Mouse (Mus musculus) forebrain, embryonic 16.5 days (tissue): ENCODE data around the gene Tmem209. TPM values are rescaled to one million over a fixed set of nuclear protein-coding genes. Genes with fewer than 3 reads are reported as not detected.
A peak's percentile ranks its signal among the peaks of the same experiment; 100 is the strongest.

ENCODE experiments used
- ATAC-seq: fragments of 200-750 bp; cut with Nextera tagmentation; 2 replicates; pipeline ENCODE4 v1.8.0; 2017; ENCODE audit warnings: mild to moderate bottlenecking, moderate library complexity
- H3K27ac ChIP-seq: fragments of 300-500 bp; sonication (generic); 2 replicates; pipeline ENCODE4 v1.5.1; 2014; ENCODE audit warnings: low read length, control low read depth
- H3K27me3 ChIP-seq: fragments of 300-500 bp; sonication (generic); replicated peaks from 2 replicates; pipeline ENCODE4 v1.6.1; 2014; ENCODE audit warnings: low read length; ENCODE audit not compliant: control insufficient read depth, insufficient read depth
- H3K36me3 ChIP-seq: fragments of 300-500 bp; sonication (generic); 2 replicates; pipeline ENCODE4 v1.6.1; 2014; ENCODE audit not compliant: control insufficient read depth, insufficient read depth
- H3K4me1 ChIP-seq: fragments of 300-500 bp; sonication (generic); replicated peaks from 2 replicates; pipeline ENCODE4 v1.6.1; 2014; ENCODE audit warnings: low read length; ENCODE audit not compliant: control insufficient read depth, insufficient read depth
- H3K4me2 ChIP-seq: fragments of 300-500 bp; sonication (generic); 2 replicates; pipeline ENCODE4 v1.6.1; 2014; ENCODE audit warnings: mild to moderate bottlenecking, low read length, control low read depth
- H3K4me3 ChIP-seq: fragments of 300-500 bp; sonication (generic); replicated peaks from 2 replicates; pipeline ENCODE4 v1.5.1; 2014; ENCODE audit warnings: mild to moderate bottlenecking, low read length, control low read depth
- H3K9ac ChIP-seq: fragments of 300-500 bp; sonication (generic); replicated peaks from 2 replicates; pipeline ENCODE4 v1.6.1; 2014; ENCODE audit warnings: low read depth, low read length, control low read depth
- H3K9me3 ChIP-seq: fragments of 300-500 bp; sonication (generic); 2 replicates; pipeline ENCODE4 v1.6.1; 2016; ENCODE audit warnings: low read length; ENCODE audit not compliant: control insufficient read depth
- WGBS: fragments of 180-500 bp; shearing (Covaris S2); extraction: QIAGEN DNeasy Blood & Tissue Kit; methylation state at CpG from one replicate; pipeline ENCODE4 v1.1.7; 2014; 5-methylcytosine and 5-hydroxymethylcytosine counted together
- polyA plus RNA-seq: library from polyadenylated mRNA; unstranded; fragments of >200 nt; fragmentation: Nextera tagmentation; extraction: Ambion mirVana; gene quantifications from 2 replicates; pipeline ENCODE4 v1.2.1, GENCODE M21; 2015

Tmem209 gene
- polyA plus RNA-seq, 1 experiment from 2014 or later, result 34.8 TPM

DNA sequence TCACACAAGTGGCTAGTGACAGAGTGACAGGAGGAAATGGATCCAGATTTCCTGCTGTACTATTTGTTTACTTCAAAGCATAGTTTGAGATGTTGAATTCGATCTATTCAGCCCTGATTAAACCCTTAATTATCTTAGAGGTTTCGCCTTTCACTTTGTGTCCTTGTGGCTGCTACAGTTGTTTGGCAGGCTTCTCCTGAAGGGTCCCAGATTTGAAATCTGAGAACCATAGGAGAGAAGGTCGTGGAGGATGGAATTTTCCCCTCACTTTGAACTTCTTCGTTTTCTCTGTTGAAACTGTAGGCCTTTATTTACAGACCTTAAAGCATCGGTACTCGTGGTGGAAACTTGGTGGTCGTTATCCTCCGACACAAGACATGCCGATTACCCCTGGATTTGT, 4.7 kb upstream of the Tmem209 start:
- Histone ChIP-seq H3K9me3 (no peaks in the 10 kb centered on the region), H3K36me3 (no peaks in the 10 kb centered on the region), H3K4me3 (no peak overlapping the region), H3K4me1 (peaks cover 6% of the 10 kb centered on the region), H3K27me3 (no peaks in the 10 kb centered on the region), H3K9ac (no peak overlapping the region), H3K27ac (no peak overlapping the region), H3K4me2 (no peak overlapping the region)
- ATAC-seq, result no peak
- WGBS, result 12% methylated on average over 9 of the region's 9 CpGs

DNA sequence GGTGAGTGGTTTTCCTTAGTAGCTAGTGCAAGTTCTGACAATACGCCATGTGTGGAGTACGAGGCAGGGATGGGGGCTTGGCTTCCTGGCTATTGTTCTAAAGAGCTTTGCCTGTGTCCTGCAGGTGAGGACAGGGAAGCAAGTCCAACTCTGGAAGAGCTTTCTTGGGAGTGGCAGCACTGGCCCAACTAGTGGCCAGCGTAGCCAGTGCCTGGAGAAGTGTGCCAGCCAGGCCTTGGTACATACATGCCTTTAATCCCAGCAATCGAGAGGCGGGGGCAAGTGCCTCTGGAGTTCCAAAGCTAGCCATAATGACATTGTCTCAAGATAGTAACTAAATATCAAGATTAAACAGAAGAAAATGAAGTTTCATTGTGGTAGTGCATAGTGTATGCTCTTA, 708 bp upstream of the Tmem209 start:
- no peak; the same call in 1 of the 2 replicates for ATAC-seq
- H3K4me3 ChIP-seq, result peak overlapping the region; percentile 60
- 60% methylated on average over 5 of the region's 5 CpGs for WGBS

GRCm38 (mm10) chr6:30508824-30509223, 759 bp downstream of the Tmem209 start:
- H3K4me2 ChIP-seq, result peak overlapping the region; percentile 89
- 5% methylated on average over 2 of the region's 2 CpGs for WGBS
- no peaks in the 10 kb centered on the region for H3K27me3 ChIP-seq
- H3K36me3 ChIP-seq, result peaks cover 3% of the 10 kb centered on the region; the same call in 1 of the 2 replicates
- H3K9ac ChIP-seq, result peak overlapping the region; percentile 64
- peaks cover 6% of the 10 kb centered on the region for H3K4me1 ChIP-seq
- H3K27ac ChIP-seq, result peak overlapping the region; percentile 91
- peak overlapping the region; percentile 60 for H3K4me3 ChIP-seq
- H3K9me3 ChIP-seq, result no peaks in the 10 kb centered on the region
- no peak for ATAC-seq

More for the DNA sequence above, 708 bp upstream of the Tmem209 start:
- Histone ChIP-seq H3K4me2 (peak overlapping the region; percentile 89), H3K4me1 (peaks cover 6% of the 10 kb centered on the region), H3K36me3 (no peaks in the 10 kb centered on the region), H3K27ac (peak overlapping the region; percentile 91), H3K27me3 (no peaks in the 10 kb centered on the region), H3K9me3 (no peaks in the 10 kb centered on the region), H3K9ac (peak overlapping the region; percentile 61)

DNA sequence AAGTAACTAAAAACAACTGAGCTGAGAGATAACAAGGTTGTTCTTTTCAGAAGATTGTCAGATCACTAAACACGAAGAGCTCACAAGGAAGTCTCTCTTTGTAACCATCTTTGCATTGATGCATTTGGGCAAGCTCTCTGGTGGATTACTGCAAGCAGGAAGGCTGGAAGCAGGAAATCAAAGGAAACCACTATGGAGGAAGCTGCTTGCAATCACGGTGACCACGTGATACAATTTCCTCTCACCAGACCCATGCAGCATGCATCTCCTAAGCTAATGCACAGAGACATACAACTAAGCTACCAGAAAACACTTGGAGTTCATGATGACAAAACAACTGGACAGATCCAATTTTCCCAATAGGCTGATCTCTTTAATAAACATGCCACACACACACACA, 10.5 kb downstream of the Tmem209 start:
- Histone ChIP-seq H3K4me2 (no peak overlapping the region), H3K9me3 (no peaks in the 10 kb centered on the region), H3K4me1 (no peaks in the 10 kb centered on the region), H3K36me3 (peaks cover 4% of the 10 kb centered on the region), H3K9ac (no peak overlapping the region), H3K27me3 (no peaks in the 10 kb centered on the region), H3K4me3 (no peak overlapping the region), H3K27ac (no peak overlapping the region)
- ATAC-seq, result no peak
- 89% methylated on average over 3 of the region's 3 CpGs for WGBS

DNA sequence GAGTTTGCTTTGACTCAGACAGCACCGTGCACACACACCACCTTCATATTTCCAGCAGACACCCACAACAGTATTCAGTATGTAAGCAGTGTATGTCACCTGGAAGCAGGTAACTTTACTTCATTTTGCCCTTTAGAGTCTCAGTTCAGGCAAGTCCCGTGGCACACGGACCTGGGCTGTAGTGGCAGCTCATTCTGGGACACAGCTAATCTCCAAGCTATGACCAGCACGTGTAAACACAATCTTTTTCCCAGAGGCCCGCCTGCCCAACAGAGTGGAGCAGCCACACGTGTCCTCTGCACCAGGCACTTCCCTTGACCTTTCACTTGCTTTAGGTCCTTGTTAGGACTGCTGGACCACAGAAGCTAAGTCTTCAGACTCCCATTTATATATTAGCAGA, 23.1 kb downstream of the Tmem209 start:
- no peak overlapping the region for H3K4me2 ChIP-seq
- H3K4me1 ChIP-seq, result no peaks in the 10 kb centered on the region
- H3K4me3 ChIP-seq, result no peak overlapping the region
- no peaks in the 10 kb centered on the region for H3K9me3 ChIP-seq
- 87% methylated on average over 6 of the region's 6 CpGs for WGBS
- H3K9ac ChIP-seq, result no peak overlapping the region
- H3K27ac ChIP-seq, result no peak overlapping the region
- peaks cover 21% of the 10 kb centered on the region for H3K36me3 ChIP-seq
- H3K27me3 ChIP-seq, result no peaks in the 10 kb centered on the region
- ATAC-seq, result no peak

DNA sequence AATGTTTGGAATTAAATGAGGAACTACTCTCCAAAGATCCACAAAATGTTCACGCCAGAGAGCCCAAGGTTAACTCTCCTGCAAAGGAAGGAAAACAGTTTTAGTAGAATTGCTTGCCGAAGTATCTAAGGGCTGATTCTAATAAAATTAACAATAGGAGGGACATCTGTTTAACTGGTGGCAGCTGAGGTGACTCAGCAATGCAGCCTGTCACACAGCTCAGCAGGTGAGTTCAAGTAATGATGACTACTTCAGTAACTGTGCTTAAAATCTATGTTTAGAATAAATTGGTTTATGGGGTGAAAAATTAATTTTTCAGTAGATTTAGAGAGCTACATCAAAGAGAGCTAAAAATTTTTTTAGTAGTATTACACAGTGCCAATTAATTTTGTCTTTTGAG, 26.7 kb downstream of the Tmem209 start:
- Histone ChIP-seq H3K9ac (no peak overlapping the region), H3K9me3 (no peaks in the 10 kb centered on the region), H3K27ac (no peak overlapping the region), H3K4me2 (no peak overlapping the region), H3K4me1 (no peaks in the 10 kb centered on the region), H3K4me3 (no peak overlapping the region), H3K36me3 (peaks cover 17% of the 10 kb centered on the region), H3K27me3 (no peaks in the 10 kb centered on the region)
- no peak for ATAC-seq
- WGBS, result 91% methylated on average over 2 of the region's 2 CpGs

DNA sequence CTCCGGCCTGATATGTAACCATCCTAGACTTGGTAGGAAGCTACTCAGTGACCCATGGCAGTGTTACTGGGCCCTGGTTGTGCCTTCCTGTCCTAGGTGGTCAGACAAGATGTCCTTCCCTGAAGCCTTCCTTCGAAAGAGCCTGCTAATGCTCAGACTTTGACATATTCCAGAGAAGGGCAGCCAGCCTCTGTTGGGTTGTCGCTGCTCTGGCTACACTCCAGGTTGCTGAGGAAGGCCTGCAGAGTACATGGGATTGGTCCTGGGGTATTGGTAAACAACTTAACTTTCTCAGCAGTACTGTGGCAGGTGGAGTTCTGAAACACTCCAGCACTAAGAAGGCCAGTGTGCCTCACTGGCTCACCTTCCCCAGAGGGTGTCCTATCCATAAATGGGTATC, 30.2 kb downstream of the Tmem209 start:
- H3K36me3 ChIP-seq, result peaks cover 8% of the 10 kb centered on the region; the same call in 1 of the 2 replicates
- no peak overlapping the region for H3K9ac ChIP-seq
- no peaks in the 10 kb centered on the region for H3K27me3 ChIP-seq
- no peak overlapping the region for H3K27ac ChIP-seq
- WGBS, result 97% methylated on average over 3 of the region's 3 CpGs
- ATAC-seq, result no peak
- H3K4me3 ChIP-seq, result no peak overlapping the region
- H3K4me2 ChIP-seq, result no peak overlapping the region
- no peaks in the 10 kb centered on the region for H3K9me3 ChIP-seq
- peaks cover 2% of the 10 kb centered on the region; the same call in 1 of the 2 replicates for H3K4me1 ChIP-seq

GRCm38 (mm10) chr6:30477784-30478183, 31.8 kb downstream of the Tmem209 start:
- H3K9ac ChIP-seq, result no peak overlapping the region
- H3K36me3 ChIP-seq, result no peaks in the 10 kb centered on the region; the same call in 1 of the 2 replicates
- no peaks in the 10 kb centered on the region for H3K9me3 ChIP-seq
- H3K27ac ChIP-seq, result no peak overlapping the region
- H3K4me2 ChIP-seq, result no peak overlapping the region
- H3K4me3 ChIP-seq, result no peak overlapping the region
- ATAC-seq, result no peak
- peaks cover 2% of the 10 kb centered on the region; the same call in 1 of the 2 replicates for H3K4me1 ChIP-seq
- no peaks in the 10 kb centered on the region for H3K27me3 ChIP-seq
- 94% methylated on average over 6 of the region's 6 CpGs for WGBS

DNA sequence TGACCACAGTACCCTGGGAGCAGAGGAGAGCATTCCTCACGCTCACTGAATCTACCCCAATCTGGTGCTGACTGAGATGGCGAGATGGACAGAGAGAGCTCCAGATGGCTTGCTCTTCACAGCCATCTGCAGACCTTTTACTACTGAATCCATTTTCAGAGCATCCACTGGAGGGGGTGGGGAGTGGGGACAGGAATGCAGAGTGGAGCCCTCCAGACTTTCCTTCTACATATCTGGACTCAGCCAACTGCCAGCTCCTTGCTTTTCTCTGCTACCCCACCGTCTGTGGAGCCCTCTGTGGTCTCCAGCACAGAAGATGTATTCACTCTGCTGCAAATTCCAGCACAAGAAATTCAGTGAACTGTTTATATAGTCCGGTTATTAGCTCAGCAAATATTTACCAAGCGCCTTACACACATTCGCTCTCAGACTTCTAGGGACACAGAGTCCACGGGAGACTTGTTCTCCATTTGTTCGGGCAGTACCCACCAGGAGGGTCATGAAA, 32.3 kb downstream of the Tmem209 start:
- H3K4me1 ChIP-seq, result peaks cover 2% of the 10 kb centered on the region; the same call in 1 of the 2 replicates
- WGBS, result 78% methylated on average over 8 of the region's 8 CpGs
- no peak overlapping the region for H3K9ac ChIP-seq
- no peak overlapping the region for H3K4me3 ChIP-seq
- ATAC-seq, result peak; percentile 28; the same call in 1 of the 2 replicates
- no peaks in the 10 kb centered on the region for H3K27me3 ChIP-seq
- H3K27ac ChIP-seq, result no peak overlapping the region
- H3K4me2 ChIP-seq, result no peak overlapping the region
- no peaks in the 10 kb centered on the region for H3K9me3 ChIP-seq
- no peaks in the 10 kb centered on the region; the same call in 1 of the 2 replicates for H3K36me3 ChIP-seq
